Mouse (Mus musculus) inflammation-experienced regulatory T-cells, adult 6 months (primary cell): ENCODE data around the gene Ppp1r10. TPM values are rescaled to one million over a fixed set of nuclear protein-coding genes. Genes with fewer than 3 reads are reported as not detected.

Experiments
- polyA plus RNA-seq, 3 experiments: library from polyadenylated mRNA; unstranded; fragments of 100-300 nt; shearing (Covaris generic); gene quantifications; one replicate each; pipeline ENCODE4 v1.2.1; 2017

Ppp1r10 gene
- polyA plus RNA-seq, 3 experiments from 2014 or later = 49.4 to 63.1 (median 51.7) TPM

Other genes starting within 250 kb of the Ppp1r10 start
- 10 to 100 TPM; 10.4 to 13.2 (median 12.7) TPM for gene Vars2, start 248.8 kb upstream of the Ppp1r10 start, polyA plus RNA-seq
- gene Gtf2h4, start 242.7 kb upstream of the Ppp1r10 start, polyA plus RNA-seq = 10 to 100 TPM; 16.7 to 24.7 (median 17.9) TPM
- 1 to 10 TPM in 1 of 3 experiments, under 1 TPM in 2; 0.65 to 1.1 (median 0.73) TPM for gene Ddr1, start 211.8 kb upstream of the Ppp1r10 start, polyA plus RNA-seq
- gene Ier3, start 94.8 kb upstream of the Ppp1r10 start, polyA plus RNA-seq = 10 to 100 TPM in 1 of 3 experiments, 1 to 10 TPM in 1, under 1 TPM in 1; 0.54 to 11.8 (median 1.3) TPM
- gene Flot1, start 93.2 kb upstream of the Ppp1r10 start, polyA plus RNA-seq = 10 to 100 TPM; 20.5 to 31.1 (median 28.1) TPM
- 100 to 1,000 TPM; 404 to 882 (median 514) TPM for gene Tubb5, start 78.1 kb upstream of the Ppp1r10 start, polyA plus RNA-seq
- 10 to 100 TPM in 1 of 3 experiments, 1 to 10 TPM in 2; 6.1 to 10.7 (median 7.1) TPM for gene Mdc1, start 74.9 kb upstream of the Ppp1r10 start, polyA plus RNA-seq
- 10 to 100 TPM; 25.4 to 64.8 (median 27.4) TPM for gene Nrm, start 55.1 kb upstream of the Ppp1r10 start, polyA plus RNA-seq
- gene Ppp1r18, start 50.8 kb upstream of the Ppp1r10 start, polyA plus RNA-seq = 100 to 1,000 TPM; 194 to 273 (median 213) TPM
- 10 to 100 TPM; 17.4 to 36.1 (median 19.5) TPM for gene Dhx16, start 36.6 kb upstream of the Ppp1r10 start, polyA plus RNA-seq
- 10 to 100 TPM; 15.3 to 21.6 (median 15.4) TPM for gene 2310061I04Rik, start 19.0 kb upstream of the Ppp1r10 start, polyA plus RNA-seq
- gene Atat1, start 6.4 kb upstream of the Ppp1r10 start, polyA plus RNA-seq = 10 to 100 TPM in 2 of 3 experiments, 1 to 10 TPM in 1; 9.5 to 16.2 (median 10.5) TPM
- gene Mrps18b, start within 50 bp of the Ppp1r10 start, polyA plus RNA-seq = 10 to 100 TPM; 35.8 to 82.5 (median 75.5) TPM
- 100 to 1,000 TPM; 113 to 143 (median 123) TPM for gene Abcf1, start 53.3 kb downstream of the Ppp1r10 start, polyA plus RNA-seq
- gene Gnl1, start 63.4 kb downstream of the Ppp1r10 start, polyA plus RNA-seq = 1 to 10 TPM; 7.6 to 9.2 (median 8.8) TPM
- gene Prr3, start 63.8 kb downstream of the Ppp1r10 start, polyA plus RNA-seq = 10 to 100 TPM; 13.8 to 22.0 (median 19.8) TPM
- gene H2-T24, start 104.1 kb downstream of the Ppp1r10 start, polyA plus RNA-seq = 10 to 100 TPM; 26.0 to 35.7 (median 32.8) TPM
- 1,000 to 10,000 TPM in 1 of 3 experiments, 100 to 1,000 TPM in 2; 834 to 1,491 (median 990) TPM for gene H2-T23, start 116.4 kb downstream of the Ppp1r10 start, polyA plus RNA-seq
- gene H2-T22, start 126.3 kb downstream of the Ppp1r10 start, polyA plus RNA-seq = 100 to 1,000 TPM; 428 to 527 (median 477) TPM
- under 1 TPM in 2 of 3 experiments, not detected in 1; 0.33 to 0.87 TPM for gene Gm6034, start 126.5 kb downstream of the Ppp1r10 start, polyA plus RNA-seq
- gene Gm11127, start 141.9 kb downstream of the Ppp1r10 start, polyA plus RNA-seq = under 1 TPM in 1 of 3 experiments, not detected in 2; 0.30 TPM
- 1 to 10 TPM; 1.8 to 5.8 (median 2.4) TPM for gene Gm19684, start 205.2 kb downstream of the Ppp1r10 start, polyA plus RNA-seq
- gene Gm7030, start 213.0 kb downstream of the Ppp1r10 start, polyA plus RNA-seq = 1 to 10 TPM in 1 of 3 experiments, not detected in 2; 1.3 TPM